Mouse (Mus musculus) layer of hippocampus, adult 18-20 months (tissue): ENCODE data around the gene Wbp1l. TPM values are rescaled to one million over a fixed set of nuclear protein-coding genes. Genes with fewer than 3 reads are reported as not detected.

ENCODE experiments used
- DNase-seq, 2 experiments: peaks; one replicate each; pipeline ENCODE4 v3.0.0; 2022; ENCODE audit warnings: low spot score in 2 of 2
- total RNA-seq, 2 experiments: library from RNA; stranded (reverse); gene quantifications; 2 replicates each; pipeline ENCODE4 v1.2.3; 2021

The Wbp1l gene
- total RNA-seq, 2 experiments from 2014 or later, result 38.1 to 40.1 TPM

DNA sequence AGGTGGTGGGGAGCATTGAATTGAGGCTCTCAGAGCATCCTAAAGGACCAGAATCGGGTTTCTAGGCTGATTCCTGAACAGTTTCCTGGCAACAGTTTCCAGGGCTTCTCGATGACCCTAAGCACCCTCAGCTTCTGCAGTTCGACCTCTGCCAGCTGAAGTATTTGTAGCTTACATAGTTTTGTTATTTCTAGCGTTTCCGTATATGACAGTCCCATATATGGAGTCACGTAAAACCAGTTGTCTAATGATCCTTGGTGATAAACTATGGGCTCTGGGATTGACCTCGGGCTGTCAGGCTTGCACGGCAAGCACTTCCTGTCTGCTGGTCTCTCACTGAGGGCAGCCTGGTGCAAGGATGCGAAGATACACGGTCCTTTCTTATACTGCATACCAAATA is 26.6 kb downstream of the Wbp1l start:
- no peak for DNase-seq

- no peak for DNase-seq
These were observed 29.5 kb downstream of the Wbp1l start for GRCm38 (mm10) chr19:46628403-46628802.

- DNase-seq, result no peak
These were observed 30.9 kb downstream of the Wbp1l start for GRCm38 (mm10) chr19:46629807-46630206.

DNA sequence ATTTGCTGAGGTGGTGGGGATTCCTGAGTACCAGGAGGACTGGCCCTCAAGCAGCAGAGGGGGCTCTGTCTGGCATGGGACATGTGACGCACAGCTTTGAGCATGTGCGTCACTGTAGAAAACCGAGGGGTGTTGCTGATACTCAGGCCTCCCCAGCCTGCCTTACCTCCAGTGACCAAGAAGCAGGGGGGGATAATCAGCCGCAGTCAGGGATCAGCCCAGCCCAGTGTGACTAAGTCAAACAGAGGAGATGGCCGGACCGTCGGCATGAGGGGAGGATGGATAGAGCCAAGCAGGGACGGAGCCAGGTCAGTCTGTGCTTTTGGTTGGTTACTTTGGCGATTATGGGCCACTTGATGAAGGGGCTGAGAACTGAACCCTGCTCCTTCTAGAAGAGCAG is 32.8 kb downstream of the Wbp1l start:
- no peak for DNase-seq

DNA sequence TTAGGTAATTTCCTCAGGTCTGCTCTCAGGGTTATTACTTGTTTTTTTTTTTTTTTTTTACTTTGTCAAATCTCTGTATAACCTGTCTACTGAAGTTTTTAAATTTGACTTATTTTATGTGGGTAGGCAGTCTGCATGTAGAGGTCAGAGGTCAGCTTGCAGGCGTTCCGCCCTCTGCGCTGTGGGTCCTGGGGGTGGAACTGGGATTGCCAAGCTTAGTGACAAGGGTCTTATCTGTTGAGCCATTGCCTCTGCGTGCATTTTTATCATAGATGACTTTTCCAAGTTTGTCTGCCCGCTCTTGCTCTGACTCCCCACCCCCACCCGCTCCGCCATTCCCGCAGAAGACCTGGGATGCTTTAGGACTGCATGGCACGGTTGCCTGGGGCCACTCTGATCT is 36.9 kb downstream of the Wbp1l start:
- no peak for DNase-seq

DNA sequence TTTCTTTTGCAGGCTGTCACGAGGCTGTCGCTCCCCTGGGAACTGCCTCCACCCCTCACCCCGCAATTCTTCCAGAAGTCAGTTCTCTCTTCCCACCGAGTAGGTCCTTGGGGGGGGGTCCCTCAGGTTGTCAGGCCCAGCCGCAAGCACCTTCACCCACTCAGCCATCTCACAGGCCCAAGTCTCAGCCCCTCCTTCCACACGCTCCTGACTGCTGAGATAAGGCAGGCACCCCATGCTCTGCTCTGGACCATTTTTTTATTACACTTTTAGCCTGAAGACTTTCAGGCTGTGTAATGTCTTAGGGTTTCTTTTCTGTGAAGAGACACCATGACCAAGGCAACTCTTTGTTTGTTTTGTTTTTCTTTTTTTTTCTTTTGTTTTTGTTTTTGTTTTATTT is 38.7 kb downstream of the Wbp1l start:
- DNase-seq, result no peak

DNA sequence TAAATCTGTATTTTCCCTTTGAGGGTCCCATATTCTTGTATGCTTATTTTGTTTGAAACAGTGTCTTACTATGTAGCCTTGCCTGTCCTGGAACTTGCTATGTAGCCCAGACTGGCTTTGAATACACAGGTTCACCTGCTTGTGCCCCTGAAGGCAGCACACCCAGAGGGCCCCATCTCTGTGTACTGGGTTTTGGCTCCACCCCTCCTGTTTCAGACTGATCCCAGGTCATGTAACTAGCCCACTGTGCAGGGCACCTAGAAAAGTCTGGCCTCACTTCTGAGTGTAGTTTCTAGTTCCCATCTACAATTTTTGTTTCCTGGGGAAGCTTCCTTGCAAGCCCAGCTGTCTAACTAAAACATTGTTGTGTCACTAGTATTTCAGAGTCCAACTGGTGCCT is 40.2 kb downstream of the Wbp1l start:
- no peak for DNase-seq

DNA sequence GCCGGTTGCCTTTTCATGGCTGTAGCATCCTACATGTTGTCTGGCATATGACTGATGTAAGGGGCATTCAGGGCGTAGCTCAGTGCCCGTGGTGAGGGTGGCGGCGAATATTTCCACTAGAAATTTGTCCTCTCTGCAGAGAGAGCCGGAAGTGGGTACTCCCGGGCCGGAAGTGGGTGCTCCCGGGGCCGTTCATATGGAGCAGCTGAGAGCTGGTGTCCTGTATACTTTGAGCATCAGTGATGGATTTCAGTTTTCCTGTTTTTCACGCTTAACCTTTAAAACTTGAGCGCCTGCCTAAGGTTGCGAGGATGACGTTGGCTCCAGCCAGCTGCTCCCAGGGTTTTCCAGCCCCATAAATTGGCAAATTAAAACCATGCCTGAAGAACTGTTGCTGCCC is 40.6 kb downstream of the Wbp1l start:
- DNase-seq, result no peak

DNA sequence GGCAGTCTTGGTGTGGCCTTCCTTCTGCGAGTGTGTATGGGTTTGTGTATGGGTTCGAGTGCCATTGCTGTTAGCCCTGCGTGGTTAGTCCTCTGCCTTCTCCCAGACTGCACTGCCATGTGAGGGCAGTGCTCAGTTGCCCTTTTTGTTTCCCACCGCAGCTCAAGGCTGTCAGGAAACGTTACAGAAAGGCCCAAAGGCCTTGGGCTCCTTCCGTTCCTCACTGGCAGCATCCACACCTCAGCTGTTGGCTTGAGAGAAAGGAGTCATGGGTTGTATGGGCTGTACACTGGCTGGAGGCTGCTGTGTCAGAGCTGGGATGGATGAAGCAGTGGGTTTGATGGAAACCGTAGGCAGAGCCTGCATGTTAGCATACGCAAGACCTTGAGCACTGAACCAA is 41.9 kb downstream of the Wbp1l start:
- no peak for DNase-seq

DNA sequence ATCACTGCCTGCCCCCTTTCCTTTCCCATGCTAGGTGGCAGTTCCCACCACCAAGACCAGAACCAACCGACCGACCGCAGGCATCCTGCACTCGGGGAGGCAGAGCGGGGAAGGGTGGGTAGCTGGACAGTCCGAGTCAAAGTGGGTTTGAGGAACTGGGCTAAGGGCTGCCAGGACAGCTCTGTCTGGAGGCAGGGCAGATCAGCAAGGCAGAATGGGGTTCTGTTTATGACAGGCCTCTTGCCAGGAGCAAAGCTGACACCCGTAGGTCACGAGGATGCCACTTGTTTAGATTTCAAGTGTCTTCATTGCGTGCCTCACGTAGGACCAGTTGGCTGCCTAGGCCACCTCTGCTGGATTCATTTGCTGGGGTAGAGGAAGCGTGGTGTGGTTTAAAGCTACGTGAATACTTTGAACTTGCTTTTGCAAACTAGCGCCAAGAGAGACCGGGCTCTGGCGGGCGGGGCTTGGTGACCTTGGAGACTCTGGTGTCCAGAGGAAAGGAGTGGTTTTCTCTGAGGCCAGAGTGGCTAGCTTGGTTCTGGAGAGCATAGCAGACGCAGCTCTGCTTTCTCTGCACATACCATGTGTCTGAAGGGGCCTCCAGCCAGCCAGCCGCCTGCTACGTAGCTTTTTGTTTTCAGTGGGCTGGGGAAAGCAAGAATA is 42.7 kb downstream of the Wbp1l start:
- DNase-seq, result peak in 1 of 2 experiments; percentile 39

DNA sequence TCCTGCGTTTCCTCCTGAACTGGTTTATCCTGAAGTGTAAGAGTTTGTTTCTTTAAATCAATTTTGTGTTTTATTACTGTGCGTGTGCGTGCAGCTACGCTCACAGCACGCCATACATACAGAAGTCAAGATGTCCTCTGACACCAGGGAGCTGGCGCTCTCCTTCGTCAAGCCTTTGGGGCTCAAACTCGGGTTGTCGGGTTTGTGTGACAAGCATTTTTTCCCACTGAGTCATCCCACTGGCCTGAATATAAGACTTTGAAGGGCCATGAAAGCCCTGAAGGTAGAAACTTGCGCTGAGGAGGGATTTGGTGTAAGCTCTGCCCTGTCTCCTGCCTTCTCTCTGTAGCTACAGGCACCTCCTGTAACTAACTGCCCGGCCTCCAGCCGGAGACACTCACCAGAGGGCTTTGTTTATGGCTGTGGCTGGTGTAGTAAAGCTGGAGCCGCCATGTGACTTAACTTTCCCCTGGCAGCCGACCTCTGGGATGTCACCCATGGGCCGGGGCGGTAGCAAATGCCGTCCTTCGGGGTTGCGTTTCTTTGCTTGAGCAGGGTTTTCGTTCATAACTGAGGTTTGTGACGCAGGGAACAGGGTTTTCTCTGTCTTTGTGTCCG is 43.4 kb downstream of the Wbp1l start:
- no peak for DNase-seq

- DNase-seq, result no peak
These were observed 44.4 kb downstream of the Wbp1l start for GRCm38 (mm10) chr19:46643236-46643635.

- no peak for DNase-seq
These were observed 45.5 kb downstream of the Wbp1l start for GRCm38 (mm10) chr19:46644343-46644792.

DNA sequence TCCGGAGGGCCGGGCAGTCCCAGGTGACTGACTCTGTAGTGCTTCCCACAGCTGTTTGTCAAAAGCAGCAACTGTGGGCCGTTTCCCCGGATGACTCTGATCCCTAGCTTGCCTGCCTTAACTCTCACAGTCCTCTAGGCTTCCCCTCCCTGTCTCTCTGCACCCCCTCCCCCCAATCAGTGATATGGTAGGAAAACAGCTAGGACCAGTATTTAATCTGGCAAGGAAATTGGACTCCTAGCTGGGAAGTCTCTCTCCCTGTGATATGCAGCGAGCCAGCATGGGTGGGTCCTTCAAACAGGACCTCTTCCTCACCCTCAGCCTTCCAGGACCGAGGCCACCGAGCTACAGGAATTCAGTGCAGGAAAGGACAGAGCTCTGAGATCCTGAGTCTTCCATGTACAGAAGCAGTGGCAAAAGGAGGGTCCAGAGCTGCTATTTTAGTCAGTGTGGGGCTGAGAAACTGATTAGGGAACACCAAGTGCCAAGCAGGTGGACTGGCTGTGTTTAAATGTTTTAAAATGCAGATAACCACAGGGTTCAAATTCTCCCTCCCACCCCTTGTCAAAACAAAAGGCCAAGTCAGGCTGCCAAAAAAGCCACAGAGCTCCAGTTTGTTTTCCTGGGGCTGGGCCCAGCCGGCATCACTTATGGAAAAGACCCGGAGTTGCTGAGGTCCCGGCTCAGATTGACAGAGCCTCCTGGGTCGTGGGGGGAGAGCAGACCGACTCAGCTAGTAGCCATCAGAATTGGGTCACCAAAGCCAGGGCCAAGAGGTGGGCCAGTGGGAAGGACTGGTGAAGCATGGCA is 46.1 kb downstream of the Wbp1l start:
- no peak for DNase-seq

GRCm38 (mm10) chr19:46646041-46646481 is 47.2 kb downstream of the Wbp1l start:
- no peak for DNase-seq

GRCm38 (mm10) chr19:46647254-46647653 is 48.4 kb downstream of the Wbp1l start:
- no peak for DNase-seq

DNA sequence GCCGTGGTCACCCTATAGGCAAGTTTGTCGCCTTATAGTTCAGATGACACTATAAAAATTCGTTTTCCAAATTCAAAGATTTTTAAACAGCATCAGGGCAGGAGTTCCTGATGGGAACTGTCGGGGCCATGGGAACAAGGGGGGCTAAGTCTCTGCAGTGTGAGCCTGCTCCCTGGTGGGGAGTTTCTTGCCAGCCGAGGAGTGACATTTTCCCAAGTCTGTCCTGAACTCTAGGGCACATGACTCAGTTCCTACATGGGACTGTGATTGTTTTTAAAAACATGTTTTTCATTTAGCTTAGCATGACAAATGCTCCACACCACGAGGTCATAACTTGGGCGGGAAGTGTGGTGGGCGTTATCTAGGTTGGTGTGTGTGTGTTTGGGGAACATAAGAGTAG is 49.0 kb downstream of the Wbp1l start:
- no peak for DNase-seq

GRCm38 (mm10) chr19:46648565-46648964 is 49.7 kb downstream of the Wbp1l start:
- no peak for DNase-seq

DNA sequence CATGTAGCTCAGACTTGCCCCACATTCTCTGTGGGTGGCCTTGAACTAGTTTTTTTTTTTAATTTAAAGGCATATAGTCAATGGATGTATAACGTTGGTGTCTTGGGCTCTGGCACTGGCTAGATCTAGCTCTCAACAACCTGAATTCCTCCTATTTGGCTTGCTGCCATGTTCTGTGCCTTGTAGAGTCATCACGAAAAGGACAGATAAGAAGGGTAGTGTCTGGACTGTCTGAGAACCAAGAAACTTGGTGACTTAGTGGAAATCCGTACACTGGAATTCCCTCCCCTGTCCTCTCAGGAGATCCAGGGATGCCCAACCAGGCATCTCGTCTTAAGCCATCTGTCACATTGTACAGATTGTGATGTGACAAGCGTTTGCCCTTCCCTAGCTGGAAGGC is 54.3 kb downstream of the Wbp1l start:
- DNase-seq, result no peak

DNA sequence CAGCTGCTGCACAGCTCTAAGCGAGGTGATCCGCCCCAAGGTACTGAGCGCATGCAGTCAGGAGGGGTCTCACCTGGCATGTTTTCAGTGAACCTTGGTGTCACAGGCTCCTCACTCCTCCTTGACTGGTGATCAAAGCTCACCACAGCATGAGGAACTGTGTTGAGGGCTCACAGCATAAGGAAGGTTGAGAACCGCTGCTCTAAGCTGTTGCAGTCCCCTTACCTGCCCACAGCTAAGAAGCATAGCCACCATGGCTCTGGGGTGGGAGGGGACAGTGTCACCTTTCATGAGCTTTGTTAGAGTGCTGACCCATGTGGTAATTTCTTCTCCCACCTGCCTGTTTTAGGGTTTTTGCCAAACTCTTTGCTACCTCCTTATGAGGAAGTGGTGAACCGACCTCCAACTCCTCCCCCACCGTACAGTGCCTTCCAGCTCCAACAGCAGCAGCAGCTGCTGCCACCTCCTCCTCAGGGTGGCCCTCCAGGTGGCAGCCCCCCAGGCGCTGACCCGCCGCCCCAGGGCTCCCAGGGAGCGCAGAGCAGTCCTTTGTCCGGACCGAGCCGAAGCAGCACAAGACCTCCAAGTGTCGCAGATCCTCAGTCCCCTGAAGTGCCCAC is 54.8 kb downstream of the Wbp1l start:
- DNase-seq, result no peak

- DNase-seq, result no peak
These were observed 56.7 kb downstream of the Wbp1l start for GRCm38 (mm10) chr19:46655626-46656025.
